Mouse (Mus musculus): ENCODE data around the gene Bahcc1.

Gene Bahcc1

GRCm38 (mm10) chr11:120228911-120229437 is 3.8 kb upstream of the Bahcc1 start:
- peak; percentile 52 for DNase-seq (ENCODE audit: extremely low spot score)

- peak; percentile 72 for DNase-seq (ENCODE audit: extremely low spot score)
Measured at GRCm38 (mm10) chr11:120229861-120230751, 2.6 kb upstream of the Bahcc1 start.

- DNase-seq (ENCODE audit: extremely low spot score), result peak; percentile 77
Measured at GRCm38 (mm10) chr11:120230841-120231370, 1.8 kb upstream of the Bahcc1 start.

DNA sequence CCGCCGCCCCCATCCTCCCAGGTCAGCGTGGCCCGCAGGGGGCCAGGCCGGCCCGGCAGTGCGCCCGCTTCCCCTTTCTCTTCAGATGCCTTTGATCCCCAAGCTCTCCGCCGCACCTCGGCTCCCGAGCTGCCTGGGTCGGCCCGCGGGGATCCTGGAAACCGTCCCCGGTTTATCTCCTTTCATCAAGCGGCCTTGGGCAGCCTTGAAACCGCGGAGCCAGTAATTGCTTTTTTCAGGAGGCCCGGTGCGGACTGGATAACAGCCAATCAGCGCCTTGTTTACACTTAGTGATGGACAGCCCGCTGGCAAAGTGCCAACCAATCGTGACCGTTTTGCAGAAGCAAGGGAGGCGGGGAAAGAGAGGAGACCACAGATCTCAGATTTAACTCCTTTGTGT is 1.4 kb upstream of the Bahcc1 start:
- DNase-seq (ENCODE audit: extremely low spot score), result peak; percentile 99

DNA sequence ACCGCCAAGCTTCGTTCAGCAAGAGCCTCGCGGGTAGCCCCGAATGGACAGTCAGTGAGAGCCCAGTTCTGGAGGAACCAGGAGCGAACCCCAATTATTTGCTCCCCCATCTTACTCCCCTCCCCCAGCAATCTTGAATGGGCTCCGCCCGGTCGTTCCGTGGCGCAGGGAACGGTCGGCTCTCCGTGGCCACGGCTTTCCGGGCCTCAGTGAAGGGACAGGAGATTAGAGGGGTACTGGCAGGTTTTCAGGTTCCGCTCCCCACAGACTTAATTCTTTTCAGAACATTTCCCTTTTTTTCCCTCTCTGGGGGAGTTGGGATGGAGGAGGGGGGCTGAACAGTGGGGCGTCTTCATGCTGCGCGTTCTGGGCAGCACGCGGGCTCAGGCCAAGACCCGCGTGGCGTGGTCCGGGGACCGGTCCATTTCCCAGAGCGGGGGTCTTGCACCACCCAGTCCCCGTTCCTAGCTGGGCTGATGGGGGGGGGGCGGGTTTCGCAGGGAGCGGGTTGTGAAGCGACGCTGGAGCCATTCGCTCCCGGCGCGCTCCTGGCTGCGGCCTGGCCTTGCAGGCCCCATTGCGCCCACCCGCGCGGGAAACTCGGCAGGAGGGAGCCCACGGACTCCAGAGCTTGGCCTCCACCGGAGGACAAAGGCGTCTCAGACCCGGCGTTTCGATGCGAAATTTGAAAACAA is 841 bp downstream of the Bahcc1 start:
- DNase-seq (ENCODE audit: extremely low spot score), result peak; percentile 83

DNA sequence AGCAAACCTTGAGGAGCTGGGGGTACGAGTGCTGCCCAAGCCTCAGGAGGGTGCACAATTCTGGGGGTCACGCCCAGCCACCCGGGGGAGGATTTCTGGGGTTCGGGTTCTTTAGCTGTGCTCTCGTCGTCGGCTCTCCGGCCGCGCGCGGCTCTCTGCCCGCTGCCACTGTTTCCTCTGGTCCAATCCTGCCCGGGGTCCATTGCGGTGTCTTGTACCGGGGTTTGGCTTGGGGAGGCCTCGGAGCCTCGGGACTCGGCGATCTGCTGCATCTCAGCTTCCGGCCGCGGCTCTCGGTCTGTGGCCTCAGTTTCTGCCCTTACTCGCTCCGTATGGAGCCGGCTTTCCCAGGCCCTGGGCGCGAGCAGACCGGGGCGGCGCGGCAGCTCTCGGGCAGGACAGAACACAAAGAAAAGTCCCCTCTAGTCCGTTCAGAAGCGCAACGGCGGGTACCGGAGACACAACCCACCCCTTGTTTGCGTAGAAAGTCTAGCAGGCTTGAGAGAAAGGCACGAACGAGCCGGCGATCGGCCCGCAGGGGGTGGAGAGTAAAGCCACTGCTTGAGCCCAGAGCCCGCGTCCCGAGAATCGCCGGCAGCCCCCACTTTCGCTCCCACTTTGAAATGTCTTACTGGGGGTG is 1.5 kb downstream of the Bahcc1 start:
- peak; percentile 82 for DNase-seq (ENCODE audit: extremely low spot score)

DNA sequence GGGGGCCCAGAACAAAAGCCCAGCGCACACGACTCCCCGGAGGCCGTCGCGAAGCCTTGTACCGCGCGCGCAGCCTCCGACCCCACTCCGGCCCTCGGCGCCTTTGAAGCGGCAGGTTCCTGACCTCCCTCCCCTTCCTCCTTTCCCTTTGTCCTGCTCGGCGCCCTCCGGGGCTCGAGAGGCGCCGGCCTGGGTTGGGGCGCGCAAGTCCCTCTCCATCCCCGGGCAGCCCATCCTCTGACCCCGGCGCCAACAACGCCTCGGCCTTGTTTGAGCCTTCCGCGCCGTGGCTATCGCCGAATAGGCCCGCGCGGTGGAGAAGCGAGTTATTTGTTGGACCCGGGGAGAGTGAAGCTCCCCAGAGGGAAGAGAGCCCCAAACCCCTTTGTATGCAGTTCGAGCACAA is 2.0 kb downstream of the Bahcc1 start:
- DNase-seq (ENCODE audit: extremely low spot score), result no peak

DNA sequence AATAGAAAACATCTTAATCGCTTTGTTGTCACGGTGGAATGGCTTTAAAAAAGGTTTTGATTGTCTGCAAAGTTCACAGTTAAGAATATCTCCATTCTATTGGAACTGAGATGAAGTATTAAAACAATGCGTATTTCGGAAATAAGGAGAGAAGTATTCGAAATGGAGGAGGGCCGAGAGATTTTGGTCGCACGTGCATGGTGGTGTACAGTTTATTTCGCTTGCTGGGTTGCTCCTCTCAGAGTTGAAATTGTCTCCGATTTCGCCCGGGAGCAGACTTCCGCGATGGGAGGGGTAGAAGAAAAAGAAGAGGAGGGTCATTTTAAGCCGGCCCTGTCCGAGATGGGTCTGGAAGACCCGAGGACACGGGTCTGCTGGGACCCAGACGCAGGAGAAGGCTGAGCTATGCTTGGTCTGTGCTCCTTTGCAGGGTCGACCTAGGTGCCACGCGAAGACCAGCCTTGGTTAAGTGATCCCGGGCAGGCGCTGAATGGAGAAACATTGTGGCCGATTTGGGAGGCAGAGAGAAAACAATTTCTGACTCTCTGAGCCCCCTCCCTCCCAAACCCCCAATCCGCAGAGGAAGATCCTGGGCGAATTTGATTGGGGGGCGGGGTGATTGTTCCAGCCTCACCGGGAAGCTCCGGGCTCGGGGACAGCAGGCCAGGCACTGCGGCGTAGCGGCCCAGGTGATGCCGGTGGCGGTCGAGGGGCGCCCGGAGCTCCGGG is 2.8 kb downstream of the Bahcc1 start:
- DNase-seq (ENCODE audit: extremely low spot score), result peak; percentile 88

DNA sequence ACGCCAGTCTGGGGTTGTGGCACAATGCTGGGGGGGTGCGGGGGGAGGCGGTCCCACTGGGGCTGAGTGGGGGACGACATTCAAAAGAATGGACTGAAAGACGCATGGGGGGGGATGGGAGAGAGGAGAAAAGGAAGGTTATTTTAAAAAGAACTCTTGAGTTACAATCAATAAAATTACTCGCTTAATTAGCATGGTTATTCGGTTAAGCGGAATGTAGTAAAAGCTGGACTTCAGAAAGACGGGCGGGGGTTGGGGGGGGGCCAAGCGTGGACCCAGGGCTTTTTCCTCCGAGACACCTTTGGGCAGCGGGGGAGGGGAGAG is 3.3 kb downstream of the Bahcc1 start:
- no peak for DNase-seq (ENCODE audit: extremely low spot score)

DNA sequence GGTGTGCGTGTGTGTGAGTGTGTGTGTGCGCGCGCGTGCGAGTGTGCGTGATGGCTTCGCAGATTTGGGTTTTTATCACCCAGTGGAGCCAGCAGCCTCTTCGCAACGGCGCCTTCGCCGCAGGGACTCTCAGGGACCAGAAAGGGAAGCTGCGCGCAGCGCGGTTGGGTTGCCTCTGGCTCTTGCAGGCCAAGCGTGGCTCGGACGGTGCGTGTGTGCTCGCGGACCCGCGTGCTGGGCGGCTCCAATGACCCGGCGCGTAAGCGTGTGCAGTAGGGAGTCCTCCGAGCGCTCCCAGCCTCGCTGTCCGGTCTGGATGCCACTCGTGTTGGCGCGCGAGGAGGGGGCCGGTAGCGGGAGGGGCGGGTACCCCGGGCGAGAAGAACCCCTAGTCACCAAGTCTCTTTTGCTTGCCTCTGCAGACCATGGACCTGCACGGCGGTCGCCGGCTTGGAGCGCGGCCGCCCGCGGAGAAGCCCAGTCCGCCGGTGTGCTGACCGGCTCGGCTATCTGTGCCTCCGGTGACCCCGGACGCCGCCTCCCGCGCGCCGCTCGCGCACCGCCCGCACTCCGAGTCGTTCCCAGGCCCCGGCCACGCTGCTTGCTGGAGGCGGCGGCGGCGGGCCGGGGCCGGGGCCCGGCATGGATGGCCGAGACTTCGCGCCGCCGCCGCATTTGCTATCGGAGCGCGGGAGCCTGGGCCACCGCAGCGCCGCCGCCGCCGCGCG is 3.9 kb downstream of the Bahcc1 start:
- DNase-seq (ENCODE audit: extremely low spot score), result peak; percentile 83

- peak; percentile 76 for DNase-seq (ENCODE audit: extremely low spot score)
Measured at GRCm38 (mm10) chr11:120237166-120238131, 4.7 kb downstream of the Bahcc1 start.

DNA sequence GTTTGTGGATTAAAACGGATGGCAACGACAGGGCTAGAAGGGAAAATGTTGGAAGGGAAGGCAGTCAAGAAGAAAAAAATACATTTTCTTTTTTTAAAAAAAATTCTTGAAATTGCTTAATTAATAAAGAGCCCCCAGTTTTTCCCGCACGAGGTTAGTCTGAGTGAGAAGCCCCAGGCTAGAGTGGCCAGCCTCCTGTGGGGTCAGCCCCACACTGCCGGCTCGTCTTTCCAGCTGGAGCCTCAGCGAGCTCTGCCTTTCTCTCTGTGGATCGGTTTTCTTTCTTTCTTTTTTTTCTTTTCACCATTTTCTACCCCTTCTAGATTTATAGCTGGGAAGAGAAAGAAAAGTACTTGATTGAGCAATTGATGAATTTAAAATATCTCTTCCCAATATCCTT is 5.6 kb downstream of the Bahcc1 start:
- no peak for DNase-seq (ENCODE audit: extremely low spot score)

GRCm38 (mm10) chr11:120238751-120239359 is 6.1 kb downstream of the Bahcc1 start:
- DNase-seq (ENCODE audit: extremely low spot score), result peak; percentile 84

DNA sequence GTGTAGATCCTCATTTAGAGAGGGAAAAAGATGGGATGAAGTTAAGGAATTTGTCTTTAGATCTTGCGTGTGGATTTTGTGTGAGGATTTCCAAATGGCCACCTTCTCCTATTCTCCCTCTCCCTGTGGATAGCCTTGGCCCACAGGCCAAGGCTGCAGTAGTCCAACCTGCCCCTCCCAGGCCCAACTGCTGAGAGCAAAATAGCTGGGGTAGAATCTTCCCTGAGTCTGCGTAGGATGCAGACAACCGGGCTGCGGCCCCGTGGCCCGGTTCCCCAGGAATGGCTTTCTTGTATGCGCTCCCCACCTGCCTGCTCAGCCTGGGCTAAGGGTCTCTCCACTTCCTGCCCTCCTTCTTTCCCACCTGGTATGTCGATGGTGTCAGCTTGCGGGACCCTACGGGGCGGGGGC is 6.8 kb downstream of the Bahcc1 start:
- peak; percentile 80 for DNase-seq (ENCODE audit: extremely low spot score)

DNA sequence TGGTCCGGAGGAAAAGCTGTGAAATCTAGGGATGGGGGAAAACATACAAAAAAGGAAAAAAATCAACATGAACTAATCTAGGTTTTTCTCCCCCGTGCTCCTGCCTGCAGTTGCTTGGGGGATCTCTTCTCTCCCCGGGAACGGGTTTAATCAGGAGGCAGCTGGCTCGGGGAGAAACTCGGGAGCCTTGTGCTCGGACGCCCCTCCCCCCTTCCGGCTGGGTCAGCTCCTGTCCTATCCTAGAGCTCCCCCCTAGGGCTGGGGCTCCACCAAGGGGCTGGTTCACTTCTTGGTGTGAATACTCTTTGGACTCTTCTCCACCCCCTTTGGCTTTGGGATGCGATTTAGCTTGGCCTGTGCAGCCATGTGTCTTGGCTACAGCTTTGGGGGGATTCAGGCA is 7.5 kb downstream of the Bahcc1 start:
- peak; percentile 93 for DNase-seq (ENCODE audit: extremely low spot score)

DNA sequence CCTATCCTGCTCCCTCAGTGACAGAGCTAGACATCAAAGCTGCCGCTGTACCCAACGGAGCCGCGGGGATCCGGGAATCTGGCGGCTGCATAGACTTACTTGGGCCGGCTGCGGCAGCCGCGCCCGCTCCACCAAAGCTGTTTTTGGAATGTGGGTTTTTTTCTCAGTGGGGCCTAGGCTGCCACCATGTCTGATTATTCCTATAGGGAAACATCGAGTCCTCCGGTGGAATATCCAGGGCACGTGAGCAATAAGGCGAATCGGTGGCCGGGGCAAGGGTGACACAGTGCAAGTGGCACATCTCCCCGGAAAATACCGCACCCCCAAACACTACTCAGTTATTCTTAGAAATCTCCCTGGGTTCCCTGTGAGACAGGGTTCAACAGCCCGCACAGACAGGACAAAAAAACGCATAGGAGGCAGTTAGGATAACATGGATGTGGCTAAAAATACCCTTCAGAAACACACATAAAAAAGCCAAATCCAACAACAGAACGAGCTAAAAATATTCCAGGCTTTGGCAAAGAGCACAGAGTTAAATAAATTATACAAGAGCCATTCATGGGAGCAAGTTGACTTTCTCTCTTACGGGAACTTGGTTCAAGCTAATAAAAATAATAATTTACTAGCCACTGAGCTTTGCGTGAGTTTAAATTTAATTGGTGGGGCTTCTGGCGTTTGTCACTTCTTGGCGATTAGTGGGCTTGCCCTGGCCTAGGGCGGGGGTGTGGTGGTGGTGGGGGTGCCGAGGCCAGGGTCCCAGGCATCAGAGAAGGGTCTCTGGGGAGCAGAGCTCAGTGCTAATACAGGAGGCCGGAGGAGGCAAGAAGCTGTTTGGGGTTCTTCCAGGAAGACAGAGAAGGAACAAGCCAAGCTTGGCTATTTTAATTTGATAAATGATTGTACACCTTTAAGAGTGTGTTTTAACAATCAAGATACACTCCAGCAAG is 8.5 kb downstream of the Bahcc1 start:
- DNase-seq (ENCODE audit: extremely low spot score), result peak; percentile 63

GRCm38 (mm10) chr11:120241981-120242725 is 9.4 kb downstream of the Bahcc1 start:
- DNase-seq (ENCODE audit: extremely low spot score), result peak; percentile 48
